Mouse (Mus musculus) heart, embryonic 10.5 days (tissue): ENCODE data around the gene Prm2. TPM values are rescaled to one million over a fixed set of nuclear protein-coding genes. Genes with fewer than 3 reads are reported as not detected.

ENCODE experiments used
- DNase-seq: peaks from one replicate; pipeline ENCODE4 v3.0.0-alpha.2; 2017; ENCODE audit warnings: low spot score
- H3K27ac ChIP-seq: fragments of 300-500 bp; sonication (generic); 2 replicates; pipeline ENCODE4 v1.5.1; 2016; ENCODE audit warnings: mild to moderate bottlenecking
- H3K27me3 ChIP-seq: fragments of 300-500 bp; sonication (generic); 2 replicates; pipeline ENCODE4 v1.6.1; 2016; ENCODE audit warnings: mild to moderate bottlenecking; ENCODE audit not compliant: poor library complexity, insufficient read depth, severe bottlenecking
- H3K36me3 ChIP-seq: fragments of 300-500 bp; sonication (generic); 2 replicates; pipeline ENCODE4 v1.6.1; 2016; ENCODE audit warnings: mild to moderate bottlenecking, moderate library complexity
- H3K4me1 ChIP-seq: fragments of 300-500 bp; sonication (generic); 2 replicates; pipeline ENCODE4 v1.6.1; 2016; ENCODE audit warnings: mild to moderate bottlenecking
- H3K4me3 ChIP-seq: fragments of 300-500 bp; sonication (generic); 2 replicates; pipeline ENCODE4 v1.5.1; 2016; ENCODE audit warnings: mild to moderate bottlenecking, moderate library complexity
- H3K9me3 ChIP-seq: fragments of 300-500 bp; sonication (generic); 2 replicates; pipeline ENCODE4 v1.6.1; 2016; ENCODE audit warnings: mild to moderate bottlenecking, moderate library complexity
- WGBS: fragments of 180-500 bp; shearing (Covaris S2); methylation state at CpG from one replicate; pipeline ENCODE4 v1.1.7; 2016; 5-methylcytosine and 5-hydroxymethylcytosine counted together
- polyA plus RNA-seq: library from polyadenylated mRNA; unstranded; fragments of >200 nt; fragmentation: Nextera tagmentation; extraction: Ambion mirVana; gene quantifications from 2 replicates; pipeline ENCODE4 v1.2.1, GENCODE M21; 2016

Gene Prm2
- polyA plus RNA-seq = not detected in 2 replicates

DNA sequence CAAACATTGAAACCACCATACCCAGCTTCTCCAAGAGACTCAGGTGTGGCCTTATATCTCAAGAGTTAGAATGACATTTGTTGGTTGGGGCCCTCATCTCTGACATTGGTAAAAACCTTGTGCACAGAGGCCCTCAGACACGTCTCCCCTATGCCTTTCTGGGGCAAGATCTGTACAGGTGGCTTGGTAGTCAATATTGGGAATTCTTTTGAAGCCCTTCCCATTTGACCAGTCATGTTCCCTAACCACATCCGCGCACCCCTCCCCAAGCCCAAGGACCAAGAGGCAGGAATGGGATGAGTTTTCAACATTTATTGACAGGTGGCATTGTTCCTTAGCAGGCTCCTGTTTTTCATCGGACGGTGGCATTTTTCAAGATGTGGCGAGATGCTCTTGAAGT is at the start of gene Prm2:
Prm2 (minus strand) TSS at position 101 of the 400 bp plus-strand sequence.
- no peaks in the 10 kb centered on the region for H3K9me3 ChIP-seq
- no peak for DNase-seq
- H3K4me3 ChIP-seq = no peak within 1 kb of the TSS
- WGBS = 72% methylated on average over 6 of the region's 6 CpGs
- H3K36me3 ChIP-seq = no peaks in the 10 kb centered on the region
- no peak within 1 kb of the TSS for H3K27ac ChIP-seq
- H3K27me3 ChIP-seq = peaks cover 50% of the 10 kb centered on the region
- peaks cover 7% of the 10 kb centered on the region for H3K4me1 ChIP-seq

DNA sequence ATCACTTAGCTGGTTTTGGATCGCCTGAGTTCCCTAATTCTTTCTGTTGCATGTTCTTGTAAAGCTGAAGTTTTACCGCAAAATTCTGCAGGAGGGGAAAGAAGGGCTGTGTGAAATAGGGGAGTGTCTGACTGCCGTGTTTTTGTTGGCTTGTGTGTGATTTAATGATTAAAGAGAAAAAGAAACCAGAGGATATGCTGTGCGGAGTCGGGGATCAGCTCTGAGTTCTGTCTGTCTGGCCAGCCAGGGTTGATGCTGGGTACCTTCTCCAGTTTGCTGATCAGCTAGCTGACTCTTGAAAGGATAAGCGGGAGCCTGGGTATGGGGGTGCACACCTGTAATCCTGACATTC is 48.4 kb upstream of the Prm2 start:
- Histone ChIP-seq H3K4me3 (peak overlapping the region; percentile 50), H3K27ac (peak overlapping the region; percentile 60; the same call in 1 of the 2 replicates), H3K36me3 (no peaks in the 10 kb centered on the region), H3K4me1 (peaks cover 33% of the 10 kb centered on the region), H3K27me3 (no peaks in the 10 kb centered on the region), H3K9me3 (no peaks in the 10 kb centered on the region)
- 44% methylated on average over 6 of the region's 6 CpGs for WGBS
- no peak for DNase-seq

DNA sequence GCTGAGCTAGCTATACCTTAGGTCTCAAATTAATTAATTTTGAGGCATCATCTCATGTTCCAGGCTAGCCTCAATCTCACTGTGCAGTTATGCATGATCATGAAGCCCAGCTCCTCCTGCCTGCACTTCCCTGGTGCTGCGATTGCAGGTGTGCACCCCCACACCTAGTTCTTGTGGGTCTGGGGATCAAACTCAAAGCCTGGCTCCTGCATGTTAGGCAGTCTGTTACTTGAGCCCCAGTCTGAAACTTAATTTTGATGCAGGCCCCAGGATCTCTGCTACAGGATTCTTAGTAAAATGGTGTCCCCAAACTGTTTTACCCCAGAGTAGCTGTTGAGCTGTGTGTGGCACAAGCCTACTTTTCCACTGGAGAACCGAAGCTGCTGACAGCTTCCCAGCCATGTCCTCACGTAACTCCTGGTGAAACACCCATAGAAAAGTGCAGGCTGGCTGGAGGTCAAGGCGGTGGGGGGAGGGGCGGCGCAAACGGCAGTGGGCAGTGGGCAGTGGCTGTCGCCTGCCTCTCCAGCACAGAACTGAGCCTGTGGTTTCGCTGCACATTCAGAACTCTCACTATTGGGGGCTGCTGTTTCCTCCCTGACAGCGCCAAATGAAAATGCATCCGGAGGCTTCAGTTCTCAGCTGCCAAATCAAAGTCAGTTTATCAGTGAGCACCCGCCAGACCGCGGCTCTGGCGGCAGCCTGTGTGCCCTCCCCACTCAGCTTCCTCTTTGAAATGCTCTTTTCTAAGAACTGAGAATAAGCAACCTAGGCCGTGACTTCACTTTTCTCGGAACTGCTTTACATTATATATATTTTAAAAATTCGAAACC is 47.8 kb upstream of the Prm2 start:
- no peaks in the 10 kb centered on the region for H3K36me3 ChIP-seq
- no peaks in the 10 kb centered on the region for H3K9me3 ChIP-seq
- H3K27me3 ChIP-seq = no peaks in the 10 kb centered on the region
- H3K4me3 ChIP-seq = peak overlapping the region; percentile 50
- WGBS = 8% methylated on average over 18 of the region's 18 CpGs
- H3K4me1 ChIP-seq = peaks cover 38% of the 10 kb centered on the region
- H3K27ac ChIP-seq = peak overlapping the region; percentile 60
- peak; percentile 89 for DNase-seq

DNA sequence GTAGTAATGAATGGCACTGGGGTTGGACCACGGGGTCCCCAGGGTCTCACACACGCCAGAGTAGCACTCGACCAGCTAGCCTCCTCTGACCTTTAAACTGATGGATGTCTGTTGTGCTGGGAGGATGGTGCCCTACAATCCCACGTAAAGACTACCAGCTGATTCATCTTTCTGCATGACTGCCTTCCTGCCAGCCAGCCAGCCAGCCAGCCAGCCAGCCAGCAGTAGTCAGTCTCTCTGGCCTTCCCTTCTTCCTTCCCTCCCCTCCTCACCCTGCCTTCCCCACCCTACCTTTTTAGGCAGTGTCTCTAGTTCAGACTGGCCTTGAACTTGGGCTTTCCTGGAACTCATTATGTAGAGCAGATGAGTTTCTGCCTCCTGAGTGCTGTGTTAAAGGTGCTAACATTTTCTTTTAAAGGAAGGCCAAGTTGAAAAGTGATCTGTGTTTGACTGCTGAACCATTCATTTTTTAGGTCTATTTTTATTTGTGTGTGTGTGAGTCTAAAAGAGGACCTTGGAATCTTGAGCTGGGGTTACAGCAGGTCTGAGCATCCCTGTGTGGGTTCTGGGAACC is 46.4 kb upstream of the Prm2 start:
- no peaks in the 10 kb centered on the region for H3K36me3 ChIP-seq
- peaks cover 48% of the 10 kb centered on the region for H3K4me1 ChIP-seq
- H3K27ac ChIP-seq = peak overlapping the region; percentile 26; the same call in 1 of the 2 replicates
- no peaks in the 10 kb centered on the region for H3K27me3 ChIP-seq
- 89% methylated on average over 4 of the region's 4 CpGs for WGBS
- no peaks in the 10 kb centered on the region for H3K9me3 ChIP-seq
- DNase-seq = no peak
- no peak overlapping the region for H3K4me3 ChIP-seq

DNA sequence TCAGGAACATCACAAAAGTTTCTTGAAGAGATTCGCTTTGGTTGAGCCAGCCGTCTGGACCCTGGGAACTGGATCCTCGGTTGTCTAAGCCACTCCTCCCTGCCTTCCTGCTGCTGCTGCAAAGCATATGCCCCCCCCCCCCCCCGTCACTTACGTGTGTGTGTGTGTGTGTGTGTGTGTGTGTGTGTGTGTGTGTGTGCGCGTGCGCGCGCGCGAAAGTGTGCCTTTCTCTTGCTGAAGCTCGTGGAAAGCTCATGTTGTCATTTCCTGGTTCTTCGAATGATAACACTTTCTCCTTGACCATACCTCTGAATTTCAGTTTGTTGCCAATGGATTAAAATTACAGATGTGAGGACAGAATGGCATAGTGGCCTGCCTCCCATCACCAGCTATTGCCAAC is 44.1 kb upstream of the Prm2 start:
- Histone ChIP-seq H3K27me3 (no peaks in the 10 kb centered on the region), H3K9me3 (no peaks in the 10 kb centered on the region), H3K27ac (peak overlapping the region; percentile 75; the same call in 1 of the 2 replicates), H3K4me1 (peaks cover 63% of the 10 kb centered on the region), H3K4me3 (no peak overlapping the region), H3K36me3 (0 out of 2 replicates have a peak, but pooled peaks cover 2% of the 10 kb centered on the region)
- 84% methylated on average over 13 of the region's 14 CpGs for WGBS
- DNase-seq = no peak

DNA sequence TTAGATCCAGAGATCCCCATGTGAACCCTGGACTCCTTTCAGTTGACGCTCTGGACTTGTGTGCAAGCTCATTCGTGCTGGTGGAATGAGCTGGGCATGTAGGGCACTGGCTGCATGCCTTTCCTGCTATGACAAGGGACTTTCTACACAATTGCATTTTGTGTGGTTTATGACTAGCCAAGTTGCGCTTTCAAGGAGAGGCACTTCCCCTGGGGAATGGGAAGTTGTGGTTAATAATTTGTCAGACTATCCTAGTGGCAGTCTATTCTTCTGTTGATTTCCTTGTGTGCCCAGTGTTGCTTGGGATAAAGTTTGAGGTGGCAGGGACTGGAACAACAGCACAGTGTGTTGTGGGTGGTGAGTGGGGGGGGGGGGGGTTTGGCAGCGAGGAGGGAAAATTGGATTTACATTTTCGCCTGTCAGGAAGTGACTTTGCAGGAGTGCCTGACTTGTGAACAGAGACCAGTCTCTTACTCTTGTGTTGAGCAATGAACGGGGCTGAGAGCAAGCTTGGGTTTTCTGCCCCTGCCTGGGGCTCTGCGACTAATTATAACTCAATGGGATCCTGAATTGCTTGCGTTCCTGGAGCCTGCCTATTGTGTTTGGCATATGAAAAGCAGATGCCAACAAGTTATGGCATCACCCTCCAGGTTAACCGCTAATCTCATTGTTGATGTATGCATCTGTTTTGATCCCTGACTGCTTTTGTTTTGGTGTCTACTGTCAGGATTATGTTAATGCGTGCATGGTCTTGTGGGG is 42.7 kb upstream of the Prm2 start:
- Histone ChIP-seq H3K9me3 (no peaks in the 10 kb centered on the region), H3K4me1 (peaks cover 59% of the 10 kb centered on the region), H3K27me3 (no peaks in the 10 kb centered on the region), H3K27ac (peak overlapping the region; percentile 75), H3K36me3 (0 out of 2 replicates have a peak, but pooled peaks cover 2% of the 10 kb centered on the region), H3K4me3 (no peak overlapping the region; the same call in 1 of the 2 replicates)
- DNase-seq = no peak
- WGBS = 44% methylated on average over 10 of the region's 10 CpGs

DNA sequence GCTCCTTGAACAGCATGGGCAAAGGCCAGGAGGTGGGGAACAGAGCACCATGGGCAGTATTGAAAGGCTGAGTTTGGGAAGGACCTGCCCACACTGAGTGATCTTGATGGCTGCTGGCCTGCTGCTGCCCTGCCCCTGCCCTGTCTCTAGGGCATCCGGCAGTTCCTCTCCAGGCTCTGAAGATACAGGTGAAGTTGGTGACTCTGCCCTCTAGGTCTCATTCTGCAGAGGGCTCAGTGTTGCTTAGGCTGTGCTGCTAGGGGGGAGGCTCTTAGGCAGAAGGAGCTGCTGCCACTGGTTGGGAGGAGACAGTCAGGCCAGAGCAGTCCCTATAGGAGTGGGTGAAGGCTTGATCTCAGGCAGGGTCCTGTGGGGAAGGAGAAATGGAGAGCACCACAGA is 42.0 kb upstream of the Prm2 start:
- no peak overlapping the region for H3K4me3 ChIP-seq
- no peak for DNase-seq
- peaks cover 53% of the 10 kb centered on the region for H3K4me1 ChIP-seq
- 75% methylated on average over 1 of the region's 1 CpGs for WGBS
- H3K27ac ChIP-seq = peak overlapping the region; percentile 75
- no peaks in the 10 kb centered on the region for H3K27me3 ChIP-seq
- no peaks in the 10 kb centered on the region for H3K9me3 ChIP-seq
- 0 out of 2 replicates have a peak, but pooled peaks cover 2% of the 10 kb centered on the region for H3K36me3 ChIP-seq

DNA sequence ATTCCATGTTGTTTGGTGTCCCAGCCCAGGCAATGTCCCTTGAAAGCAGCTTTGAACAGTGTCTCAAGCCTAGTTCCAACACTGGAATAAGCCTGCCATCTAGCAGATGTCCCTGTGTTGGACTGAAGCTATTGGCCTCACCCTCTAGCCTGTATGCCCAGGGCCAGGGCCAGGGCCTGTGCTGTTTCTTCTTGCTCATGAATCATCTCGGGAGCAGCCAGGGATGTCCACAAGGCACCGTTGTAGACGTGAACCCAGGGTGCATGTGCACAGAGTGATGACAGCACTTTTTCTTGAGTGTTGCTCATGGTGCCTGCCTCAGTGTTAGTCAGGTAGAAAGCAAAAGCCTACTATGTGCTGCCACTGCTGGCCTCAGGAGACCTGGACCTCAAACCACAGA is 41.3 kb upstream of the Prm2 start:
- Histone ChIP-seq H3K4me3 (no peak overlapping the region), H3K27ac (no peak overlapping the region), H3K36me3 (0 out of 2 replicates have a peak, but pooled peaks cover 2% of the 10 kb centered on the region), H3K27me3 (no peaks in the 10 kb centered on the region), H3K4me1 (peaks cover 48% of the 10 kb centered on the region), H3K9me3 (no peaks in the 10 kb centered on the region)
- DNase-seq = no peak
- 82% methylated on average over 3 of the region's 3 CpGs for WGBS

DNA sequence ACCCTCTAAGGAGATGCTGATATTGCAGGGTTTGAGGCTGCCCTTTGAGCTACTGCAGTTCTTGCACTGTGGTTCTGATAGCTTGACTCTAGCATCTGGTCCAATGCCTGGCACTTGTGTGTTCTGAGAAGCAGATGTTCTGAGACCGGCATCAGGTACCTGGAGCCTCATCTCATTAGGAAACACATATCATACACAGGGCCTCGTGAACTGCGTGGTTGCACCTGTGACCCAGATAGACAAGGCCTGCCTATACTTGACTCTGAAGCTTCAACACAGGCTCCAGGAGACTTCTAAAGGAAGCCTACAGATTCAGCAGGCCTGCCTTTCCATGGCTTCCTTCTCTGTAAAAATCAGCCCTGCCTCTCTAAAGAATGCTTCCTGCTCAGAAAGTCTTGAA is 40.5 kb upstream of the Prm2 start:
- H3K36me3 ChIP-seq = 0 out of 2 replicates have a peak, but pooled peaks cover 2% of the 10 kb centered on the region
- no peak for DNase-seq
- H3K9me3 ChIP-seq = no peaks in the 10 kb centered on the region
- no peak overlapping the region for H3K4me3 ChIP-seq
- H3K27ac ChIP-seq = no peak overlapping the region
- 95% methylated on average over 3 of the region's 3 CpGs for WGBS
- H3K27me3 ChIP-seq = no peaks in the 10 kb centered on the region
- peaks cover 46% of the 10 kb centered on the region for H3K4me1 ChIP-seq

DNA sequence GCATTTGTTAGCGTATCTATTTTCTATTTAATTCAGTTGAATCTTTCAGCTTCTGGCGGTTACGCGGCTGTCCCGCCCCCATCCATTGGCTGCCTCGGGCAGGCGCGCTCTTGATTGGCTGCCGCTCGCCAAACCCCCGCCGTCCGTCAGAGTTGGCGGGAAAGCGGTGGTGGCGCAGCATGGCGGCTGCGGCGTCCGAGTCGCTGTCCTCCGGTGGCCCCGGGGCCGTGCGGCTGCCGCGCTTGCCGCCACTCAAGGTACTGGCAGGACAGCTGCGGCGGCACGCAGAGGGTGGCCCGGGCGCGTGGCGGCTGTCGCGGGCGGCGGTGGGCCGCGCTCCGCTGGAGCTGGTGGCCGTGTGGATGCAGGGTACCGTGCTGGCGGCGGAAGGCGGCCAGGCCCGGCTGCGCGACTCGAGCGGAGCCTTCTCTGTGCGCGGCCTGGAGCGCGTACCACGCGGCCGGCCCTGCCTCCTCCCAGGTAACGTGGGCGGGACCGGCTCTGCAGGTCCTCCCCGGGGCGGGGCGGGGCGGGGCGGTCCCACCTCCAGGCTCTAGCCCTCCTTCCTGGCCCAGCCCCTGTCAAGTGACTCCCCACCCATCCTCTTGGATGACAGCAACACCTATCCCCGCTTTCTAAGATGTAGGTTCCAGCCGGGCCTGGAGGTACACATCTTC is 39.1 kb upstream of the Prm2 start, which contains the start of gene Rmi2:
Rmi2 (plus strand) TSS at position 149 of the 677 bp plus-strand sequence.
- no peaks in the 10 kb centered on the region for H3K27me3 ChIP-seq
- H3K27ac ChIP-seq = peak within 1 kb of the TSS; percentile 98
- 0 out of 2 replicates have a peak, but pooled peaks cover 2% of the 10 kb centered on the region for H3K36me3 ChIP-seq
- H3K4me3 ChIP-seq = peak within 1 kb of the TSS; percentile 89
- H3K9me3 ChIP-seq = no peaks in the 10 kb centered on the region
- WGBS = under 1% methylated on average over 54 of the region's 69 CpGs
- DNase-seq = peak; percentile 92
- H3K4me1 ChIP-seq = peaks cover 46% of the 10 kb centered on the region

DNA sequence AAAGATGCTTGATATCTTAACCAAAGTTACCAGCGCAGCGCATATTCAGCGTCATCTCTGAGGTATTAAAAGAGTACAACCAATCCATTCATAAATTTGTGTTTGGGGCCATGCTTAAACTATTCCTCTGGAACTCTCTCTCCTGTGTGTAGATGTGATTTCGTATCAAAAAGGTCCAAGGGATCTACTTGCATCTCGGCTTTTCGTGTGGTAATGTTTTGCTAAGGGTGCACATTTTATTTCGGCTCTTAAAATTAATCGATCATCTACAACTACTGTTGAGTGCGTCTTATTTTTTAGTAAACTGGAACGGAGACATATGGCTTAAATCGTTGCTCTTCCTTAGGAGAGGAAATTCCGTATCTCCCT is 38.6 kb upstream of the Prm2 start:
- WGBS = 12% methylated on average over 12 of the region's 12 CpGs
- Histone ChIP-seq H3K9me3 (no peaks in the 10 kb centered on the region), H3K36me3 (0 out of 2 replicates have a peak, but pooled peaks cover 2% of the 10 kb centered on the region), H3K4me3 (peak overlapping the region; percentile 89), H3K27me3 (no peaks in the 10 kb centered on the region), H3K4me1 (peaks cover 41% of the 10 kb centered on the region), H3K27ac (peak overlapping the region; percentile 98)
- DNase-seq = no peak

DNA sequence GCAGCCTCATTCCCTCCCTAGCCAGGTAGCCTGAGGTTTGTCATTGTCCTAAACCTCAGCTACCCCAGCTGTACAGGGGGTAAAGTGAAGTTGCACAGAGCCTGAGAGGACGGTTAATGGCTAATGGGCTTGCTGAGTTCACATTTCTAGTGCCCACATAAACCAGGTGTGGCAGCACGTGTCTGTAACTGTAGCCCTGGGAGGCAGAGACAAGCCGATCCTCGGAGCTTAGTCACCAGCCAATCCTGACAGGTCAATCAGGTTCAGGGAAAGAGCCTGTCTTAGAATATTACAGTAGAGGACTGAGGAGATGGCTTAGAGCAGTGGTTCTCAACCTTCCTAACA is 32.5 kb upstream of the Prm2 start:
- Histone ChIP-seq H3K4me1 (0 out of 2 replicates have a peak, but pooled peaks cover 5% of the 10 kb centered on the region), H3K27me3 (no peaks in the 10 kb centered on the region), H3K9me3 (no peaks in the 10 kb centered on the region), H3K4me3 (no peak overlapping the region), H3K36me3 (no peaks in the 10 kb centered on the region), H3K27ac (no peak overlapping the region)
- WGBS = 68% methylated on average over 4 of the region's 4 CpGs
- DNase-seq = no peak
